Comparison of ENCODE assay signal across 25 mouse cellular contexts in the genomic region with DNA sequence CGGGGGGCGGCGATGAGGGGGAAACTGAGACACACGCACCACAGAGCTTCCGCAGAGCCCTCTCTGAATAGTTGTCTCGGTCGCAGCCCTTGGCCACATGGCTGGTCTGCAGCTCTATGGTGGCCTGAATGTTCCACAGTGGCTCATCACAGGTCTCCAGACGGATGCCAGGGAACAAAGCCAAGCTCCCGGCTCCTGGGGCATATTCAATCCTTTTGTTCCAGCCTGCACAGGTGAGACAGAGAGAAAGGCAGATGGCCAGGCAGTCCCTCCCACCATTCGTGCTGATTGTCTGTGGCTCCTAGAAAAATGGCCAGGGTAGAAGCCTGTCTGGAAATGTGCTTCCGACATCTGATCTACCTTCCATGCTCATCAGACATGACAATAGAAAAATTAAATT. TPM values are rescaled to one million over a fixed set of nuclear protein-coding genes. Genes with fewer than 3 reads are reported as not detected.
DNase-seq lines count a peak whose midpoint lies in the region; ATAC-seq lines count a peak whose summit lies in the region.
"Had no signal": no experiment of that assay in that cellular context is flagged by ENCODE, and none has a peak within 500 bp of the region (broad histone marks: within the 10 kb centered on the region; RNA-seq: fewer than 3 reads in every experiment).

No protein-coding gene starts in this region.

- no peak overlapping the region for H3K4me3 ChIP-seq in heart, embryonic 12.5 days
- H3K4me3 ChIP-seq: embryonic facial prominence, embryonic 12.5 days; hindbrain, embryonic 12.5 days; midbrain, embryonic 10.5 days had no signal

- no peak for ATAC-seq in heart, embryonic 12.5 days (ENCODE audit: insufficient number of reproducible peaks, low FRiP score)
- ATAC-seq: forebrain, embryonic 16.5 days; intestine, embryonic 16.5 days had no signal

- no peaks in the 10 kb centered on the region for H3K9me3 ChIP-seq in heart, embryonic 12.5 days (replicated peaks)
- H3K9me3 ChIP-seq: embryonic facial prominence, embryonic 12.5 days; hindbrain, embryonic 12.5 days; midbrain, embryonic 10.5 days had no signal

- H3K4me1 ChIP-seq in heart, embryonic 12.5 days (replicated peaks), result no peaks in the 10 kb centered on the region
- H3K4me1 ChIP-seq: embryonic facial prominence, embryonic 12.5 days had no signal

- H3K27ac ChIP-seq in heart, embryonic 12.5 days (ENCODE audit: poor library complexity, severe bottlenecking), result no peak overlapping the region
- H3K27ac ChIP-seq: embryonic facial prominence, embryonic 12.5 days; hindbrain, embryonic 12.5 days; kidney, postnatal 0 days; liver, embryonic 14.5 days; midbrain, embryonic 10.5 days had no signal

- DNase-seq in left cerebral cortex, postnatal 4 days, result peak; percentile 63
- no peak for DNase-seq in left cerebral cortex, adult 9 months (ENCODE audit: low spot score in 2 of 2)
- DNase-seq in cerebellum, adult 11 months, result peak; percentile 96
- peak; percentile 99 for DNase-seq in cerebellum, adult 9-10 months
- peak; percentile 97 to 98 for DNase-seq in cerebellum, postnatal 36 days
- no peak for DNase-seq in kidney, postnatal 36 days
- DNase-seq in gastrocnemius, postnatal 25 days, result no peak
- DNase-seq: adrenal gland, postnatal 25 days; heart, postnatal 14 days; kidney, adult 8-10 months; layer of hippocampus, postnatal 36 days; liver; lung, embryonic 14.5 days; lung, postnatal 14 days; retina, postnatal 1 day; right cerebral cortex, postnatal 14 days had no signal

- H3K4me2 ChIP-seq in heart, embryonic 12.5 days, result no peak overlapping the region
- H3K4me2 ChIP-seq: embryonic facial prominence, embryonic 12.5 days; hindbrain, embryonic 12.5 days; lung, embryonic 14.5 days had no signal

- intact Hi-C loops in left cerebral cortex, postnatal 4 days (cut with DNase I), result no loop called here

- H3K36me3 ChIP-seq in heart, embryonic 12.5 days, result no peaks in the 10 kb centered on the region
- H3K36me3 ChIP-seq: embryonic facial prominence, embryonic 12.5 days; midbrain, embryonic 10.5 days had no signal

- H3K9ac ChIP-seq in heart, embryonic 12.5 days, result no peak overlapping the region
- H3K9ac ChIP-seq: embryonic facial prominence, embryonic 12.5 days; hindbrain, embryonic 12.5 days; liver, embryonic 14.5 days; lung, embryonic 14.5 days had no signal

- WGBS in heart, embryonic 12.5 days, result 83% methylated on average over 11 of the region's 11 CpGs

- H3K27me3 ChIP-seq in heart, embryonic 12.5 days (replicated peaks), result peaks cover 34% of the 10 kb centered on the region
- H3K27me3 ChIP-seq: embryonic facial prominence, embryonic 12.5 days; hindbrain, embryonic 12.5 days had no signal

RNA-seq across cellular contexts. Expression of a gene that starts 6.1 kb away (rescaled TPM):
- total RNA-seq in left cerebral cortex, postnatal 4 days (2021), result 100 to 1,000 TPM; 173 to 211 TPM
- 1.5 and 1.7 TPM in 2 replicates for polyA plus RNA-seq in heart, embryonic 12.5 days (2016; fragmentation: Nextera tagmentation; extraction: Ambion mirVana)
- under 1 TPM; 0.59 to 0.61 TPM for total RNA-seq in gastrocnemius, postnatal 25 days (2021)
- total RNA-seq: monocyte, adult 5-6 weeks had no signal

RNA-seq across cellular contexts. Expression of a gene that starts 34.4 kb away (rescaled TPM):
- under 1 TPM; 0.18 to 0.20 TPM for total RNA-seq in left cerebral cortex, postnatal 4 days (2021)
- 0.31 and 0.41 TPM in 2 replicates for polyA plus RNA-seq in heart, embryonic 12.5 days (2016; fragmentation: Nextera tagmentation; extraction: Ambion mirVana)
- total RNA-seq in gastrocnemius, postnatal 25 days (2021), result 1 to 10 TPM in 1 of 2 experiments, under 1 TPM in 1; 0.41 to 1.1 TPM

RNA-seq across cellular contexts. Expression of a gene that starts 43.6 kb away (rescaled TPM):
- 10 to 100 TPM; 80.4 to 82.4 TPM for total RNA-seq in left cerebral cortex, postnatal 4 days (2021)
- polyA plus RNA-seq in heart, embryonic 12.5 days (2016; fragmentation: Nextera tagmentation; extraction: Ambion mirVana), result 23.7 and 25.4 TPM in 2 replicates
- 10 to 100 TPM; 24.6 to 29.0 TPM for total RNA-seq in gastrocnemius, postnatal 25 days (2021)

RNA-seq across cellular contexts. Expression of a gene that starts 53.7 kb away (rescaled TPM):
- under 1 TPM; 0.38 to 0.62 TPM for total RNA-seq in left cerebral cortex, postnatal 4 days (2021)
- polyA plus RNA-seq in heart, embryonic 12.5 days (2016; fragmentation: Nextera tagmentation; extraction: Ambion mirVana), result 0.19 and 0.24 TPM in 2 replicates
- total RNA-seq in gastrocnemius, postnatal 25 days (2021), result 10 to 100 TPM in 1 of 2 experiments, 1 to 10 TPM in 1; 7.8 to 11.7 TPM

Comparison
In these comparisons a context has a peak if more than half of its experiments do, and no peak if none do; other contexts are left out.
1. DNase-seq: peak in left cerebral cortex, postnatal 4 days (single experiment), cerebellum, adult 11 months (single experiment), cerebellum, adult 9-10 months (single experiment) and cerebellum, postnatal 36 days (2 of 2); none in left cerebral cortex, adult 9 months (0 of 2), kidney, postnatal 36 days (0 of 2) and gastrocnemius, postnatal 25 days (single experiment).
2. RNA of a gene that starts 6.1 kb away (total RNA-seq): 173 to 211 TPM in left cerebral cortex, postnatal 4 days; 0.59 to 0.61 TPM in gastrocnemius, postnatal 25 days; every median in the first group is over 100 times any median in the second.